Mouse (Mus musculus) MEL (cell line): ENCODE measurements around the gene Fam214a.

Experiments used
- CHD1 ChIP-seq: IDR thresholded peaks from 2 replicates; pipeline ENCODE4 v1.6.1; 2012; ENCODE audit warnings: low read depth, mild to moderate bottlenecking, inconsistent platforms, low read length, improper control_type of control experiment
- CTCF ChIP-seq, 3 experiments: IDR thresholded peaks in 2 of 3; conservative IDR thresholded peaks in 1 of 3; 2 replicates each; pipeline ENCODE4 v1.5.1; 2011 to 2012; ENCODE audit warnings: low read length in 3 of 3, low read depth in 2 of 3, mild to moderate bottlenecking in 2 of 3, improper control_type of control experiment in 1 of 3, inconsistent platforms in 1 of 3, mixed read lengths in 1 of 3, moderate library complexity in 1 of 3; ENCODE audit not compliant: control insufficient read depth in 1 of 3, insufficient read depth in 1 of 3, poor library complexity in 1 of 3, severe bottlenecking in 1 of 3
- E2F4 ChIP-seq: IDR thresholded peaks from 2 replicates; pipeline ENCODE4 v1.6.1; 2011; ENCODE audit warnings: low read depth, low read length, improper control_type of control experiment, borderline replicate concordance
- EP300 ChIP-seq, 2 experiments: IDR thresholded peaks; 2 replicates each; pipeline ENCODE4 v1.6.1; 2011; ENCODE audit warnings: improper control_type of control experiment in 2 of 2, low read length in 2 of 2, low read depth in 1 of 2, mild to moderate bottlenecking in 1 of 2
- GATA1 ChIP-seq: IDR thresholded peaks from 2 replicates; pipeline ENCODE4 v1.6.1; 2011; ENCODE audit warnings: low read depth, low read length, improper control_type of control experiment
- HCFC1 ChIP-seq: IDR thresholded peaks from 2 replicates; pipeline ENCODE4 v1.6.1; 2012; ENCODE audit warnings: low read depth, mild to moderate bottlenecking, inconsistent platforms, low read length, improper control_type of control experiment, moderate library complexity
- MXI1 ChIP-seq: IDR thresholded peaks from 2 replicates; pipeline ENCODE4 v1.6.1; 2011; ENCODE audit warnings: mild to moderate bottlenecking, low read depth, low read length, improper control_type of control experiment
- POLR2A ChIP-seq, 2 experiments: IDR thresholded peaks; 2 replicates each; pipeline ENCODE4 v1.6.1; 2011 to 2012; ENCODE audit warnings: low read length in 2 of 2, mild to moderate bottlenecking in 2 of 2, control low read depth in 1 of 2, improper control_type of control experiment in 1 of 2, low read depth in 1 of 2, moderate library complexity in 1 of 2; ENCODE audit not compliant: control insufficient read depth in 1 of 2, insufficient read depth in 1 of 2, poor library complexity in 1 of 2
- ZKSCAN1 ChIP-seq: IDR thresholded peaks from 2 replicates; pipeline ENCODE4 v1.6.1; 2012; ENCODE audit warnings: low read depth, mild to moderate bottlenecking, inconsistent platforms, low read length, improper control_type of control experiment, moderate library complexity

DNA sequence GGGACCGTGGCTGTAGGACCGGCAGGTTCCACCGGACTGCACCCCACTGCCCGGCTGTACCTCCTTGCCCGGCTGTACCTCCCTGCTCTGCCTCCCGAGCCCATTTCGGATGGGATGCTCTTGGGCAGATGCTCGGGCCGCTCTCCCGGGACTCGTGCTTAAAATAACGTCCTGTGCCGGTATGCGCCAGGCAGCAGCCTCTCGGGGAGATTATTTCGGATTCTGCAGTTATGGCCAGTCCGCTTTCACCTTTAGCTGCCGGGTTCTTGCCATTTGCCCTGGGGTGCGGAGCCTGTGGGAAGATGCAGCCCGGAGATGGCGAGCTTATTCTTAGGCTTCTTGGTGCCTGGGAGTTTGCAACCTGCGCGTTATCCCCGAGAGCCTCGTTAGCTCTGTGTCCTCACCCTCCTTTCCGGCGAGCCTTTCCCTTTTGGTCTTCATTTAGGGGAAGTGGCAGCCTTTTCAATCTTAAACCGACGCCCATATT, 119.1 kb downstream of the Fam214a start:
- no peak for TF ChIP-seq CTCF (IDR thresholded peaks at IDR 0.05 in 2 of 3, conservative IDR thresholded peaks at IDR 0.05 in 1 of 3; ENCODE audit: control insufficient read depth in 1 of 3, insufficient read depth in 1 of 3, low read depth in 2 of 3, low read length in 3 of 3, poor library complexity in 1 of 3, severe bottlenecking in 1 of 3)
- peak in 1 of 2 experiments; percentile 38; a peak in 2 of 4 replicates for TF ChIP-seq EP300 (IDR thresholded peaks at IDR 0.05; ENCODE audit: low read depth in 1 of 2, low read length in 2 of 2)
- TF ChIP-seq E2F4 = no peak
- no peak for TF ChIP-seq CHD1
- no peak for TF ChIP-seq GATA1
- peak in 1 of 2 experiments; percentile 46; a peak in 1 of 4 replicates for TF ChIP-seq POLR2A (IDR thresholded peaks at IDR 0.05; ENCODE audit: control insufficient read depth in 1 of 2, insufficient read depth in 1 of 2, low read depth in 1 of 2, low read length in 2 of 2, poor library complexity in 1 of 2)
- TF ChIP-seq HCFC1 = no peak
- no peak for TF ChIP-seq MXI1
- no peak for TF ChIP-seq ZKSCAN1
